Mouse (Mus musculus) stomach, embryonic 14.5 days (tissue): ENCODE data around the gene Crb3. TPM values are rescaled to one million over a fixed set of nuclear protein-coding genes. Genes with fewer than 3 reads are reported as not detected.
A peak's percentile ranks its signal among the peaks of the same experiment; 100 is the strongest.

ENCODE experiments used
- ATAC-seq: fragments of 200-750 bp; cut with Nextera tagmentation; 2 replicates; pipeline ENCODE4 v1.8.0; 2017; ENCODE audit warnings: low read depth, moderate TSS enrichment; ENCODE audit not compliant: insufficient number of reproducible peaks, insufficient read depth, low FRiP score
- H3K27ac ChIP-seq: fragments of 300-500 bp; sonication (generic); 2 replicates; pipeline ENCODE4 v1.5.1; 2014; ENCODE audit warnings: mild to moderate bottlenecking, low read length, moderate library complexity, mixed read lengths
- H3K27me3 ChIP-seq: fragments of 300-500 bp; sonication (generic); 2 replicates; pipeline ENCODE4 v1.6.1; 2014; ENCODE audit warnings: low read length, control low read depth, mixed read lengths; ENCODE audit not compliant: control insufficient read depth, insufficient read depth
- H3K36me3 ChIP-seq: fragments of 300-500 bp; sonication (generic); 2 replicates; pipeline ENCODE4 v1.6.1; 2014; ENCODE audit warnings: mild to moderate bottlenecking, control low read depth, low read length, moderate library complexity, mixed read lengths; ENCODE audit not compliant: control insufficient read depth, insufficient read depth
- H3K4me1 ChIP-seq: fragments of 300-500 bp; sonication (generic); 2 replicates; pipeline ENCODE4 v1.6.1; 2014; ENCODE audit warnings: low read length, control low read depth, mixed read lengths; ENCODE audit not compliant: control insufficient read depth, insufficient read depth
- H3K4me2 ChIP-seq: fragments of 300-500 bp; sonication (generic); replicated peaks from 2 replicates; pipeline ENCODE4 v1.6.1; 2014; ENCODE audit warnings: low read depth, low read length, control low read depth
- H3K4me3 ChIP-seq: fragments of 300-500 bp; sonication (generic); 2 replicates; pipeline ENCODE4 v1.5.1; 2014; ENCODE audit warnings: low read depth, low read length, control low read depth
- H3K9ac ChIP-seq: fragments of 300-500 bp; sonication (generic); replicated peaks from 2 replicates; pipeline ENCODE4 v1.6.1; 2014; ENCODE audit warnings: low read depth, mild to moderate bottlenecking, control low read depth, low read length, moderate library complexity, mixed read lengths
- H3K9me3 ChIP-seq: fragments of 300-500 bp; sonication (generic); 2 replicates; pipeline ENCODE4 v1.6.1; 2016; ENCODE audit warnings: low read depth, low read length, control low read depth; ENCODE audit not compliant: control insufficient read depth
- WGBS: fragments of 180-500 bp; shearing (Covaris S2); extraction: QIAGEN DNeasy Blood & Tissue Kit; methylation state at CpG from one replicate; pipeline ENCODE4 v1.1.7; 2014; 5-methylcytosine and 5-hydroxymethylcytosine counted together
- polyA plus RNA-seq: library from polyadenylated mRNA; unstranded; fragments of >200 nt; fragmentation: Nextera tagmentation; extraction: Ambion mirVana; gene quantifications from 2 replicates; pipeline ENCODE4 v1.2.1, GENCODE M21; 2014

Crb3 gene
- polyA plus RNA-seq, 1 experiment from 2014 or later, result 44.2 TPM

- H3K9me3 ChIP-seq, result no peaks in the 10 kb centered on the region
- H3K9ac ChIP-seq, result no peak within 1 kb of the TSS
- H3K27ac ChIP-seq, result no peak within 1 kb of the TSS
- H3K4me1 ChIP-seq, result no peaks in the 10 kb centered on the region
- H3K4me3 ChIP-seq, result peak within 1 kb of the TSS; percentile 33
- H3K36me3 ChIP-seq, result no peaks in the 10 kb centered on the region
- H3K27me3 ChIP-seq, result no peaks in the 10 kb centered on the region
- H3K4me2 ChIP-seq, result peak within 1 kb of the TSS; percentile 55
- 1% methylated on average over 31 of the region's 31 CpGs for WGBS
- peak; percentile 66 for ATAC-seq
These were observed 28.3 kb downstream of the Crb3 start, which contains the start of gene Tubb4a for GRCm38 (mm10) chr17:57087049-57087832. Gene Tubb4a (minus strand): TSS chr17:57087782.

GRCm38 (mm10) chr17:57094222-57094621 is 35.3 kb downstream of the Crb3 start:
- Histone ChIP-seq H3K9ac (no peak overlapping the region), H3K4me2 (no peak overlapping the region), H3K36me3 (no peaks in the 10 kb centered on the region), H3K9me3 (no peaks in the 10 kb centered on the region), H3K27ac (no peak overlapping the region), H3K4me1 (no peaks in the 10 kb centered on the region), H3K27me3 (no peaks in the 10 kb centered on the region), H3K4me3 (no peak overlapping the region)
- WGBS, result 97% methylated on average over 3 of the region's 3 CpGs
- ATAC-seq, result no peak

- Histone ChIP-seq H3K27ac (no peak overlapping the region), H3K9ac (no peak overlapping the region), H3K36me3 (no peaks in the 10 kb centered on the region), H3K4me1 (no peaks in the 10 kb centered on the region), H3K27me3 (no peaks in the 10 kb centered on the region), H3K4me2 (peak overlapping the region; percentile 42), H3K9me3 (no peaks in the 10 kb centered on the region), H3K4me3 (peak overlapping the region; percentile 15)
- peak; percentile 84 for ATAC-seq
- WGBS, result 1% methylated on average over 18 of the region's 19 CpGs
These were observed 37.1 kb downstream of the Crb3 start for GRCm38 (mm10) chr17:57095855-57096622.

GRCm38 (mm10) chr17:57096623-57096920 is 37.7 kb downstream of the Crb3 start:
- H3K4me1 ChIP-seq, result no peaks in the 10 kb centered on the region
- peak overlapping the region; percentile 42 for H3K4me2 ChIP-seq
- no peak overlapping the region for H3K9ac ChIP-seq
- ATAC-seq, result peak; percentile 71; the same call in 1 of the 2 replicates
- 1% methylated on average over 11 of the region's 11 CpGs for WGBS
- no peaks in the 10 kb centered on the region for H3K27me3 ChIP-seq
- H3K27ac ChIP-seq, result no peak overlapping the region
- peak overlapping the region; percentile 15; the same call in 1 of the 2 replicates for H3K4me3 ChIP-seq
- no peaks in the 10 kb centered on the region for H3K9me3 ChIP-seq
- no peaks in the 10 kb centered on the region for H3K36me3 ChIP-seq

GRCm38 (mm10) chr17:57098321-57098720 is 39.4 kb downstream of the Crb3 start:
- Histone ChIP-seq H3K4me1 (no peaks in the 10 kb centered on the region), H3K36me3 (no peaks in the 10 kb centered on the region), H3K9me3 (no peaks in the 10 kb centered on the region), H3K27ac (no peak overlapping the region), H3K4me2 (no peak overlapping the region), H3K27me3 (no peaks in the 10 kb centered on the region), H3K4me3 (no peak overlapping the region), H3K9ac (no peak overlapping the region)
- 86% methylated on average over 5 of the region's 5 CpGs for WGBS
- ATAC-seq, result no peak

- no peaks in the 10 kb centered on the region for H3K9me3 ChIP-seq
- no peaks in the 10 kb centered on the region for H3K36me3 ChIP-seq
- H3K27ac ChIP-seq, result no peak overlapping the region
- ATAC-seq, result no peak
- 10% methylated on average over 10 of the region's 10 CpGs for WGBS
- peaks cover 5% of the 10 kb centered on the region; the same call in 1 of the 2 replicates for H3K4me1 ChIP-seq
- H3K27me3 ChIP-seq, result no peaks in the 10 kb centered on the region
- H3K4me2 ChIP-seq, result no peak overlapping the region
- H3K9ac ChIP-seq, result no peak overlapping the region
- H3K4me3 ChIP-seq, result no peak overlapping the region
These were observed 40.9 kb downstream of the Crb3 start for GRCm38 (mm10) chr17:57099629-57100325.

GRCm38 (mm10) chr17:57102276-57102675 is 43.4 kb downstream of the Crb3 start:
- Histone ChIP-seq H3K27me3 (no peaks in the 10 kb centered on the region), H3K27ac (no peak overlapping the region), H3K36me3 (no peaks in the 10 kb centered on the region), H3K4me1 (peaks cover 14% of the 10 kb centered on the region), H3K9ac (no peak overlapping the region), H3K9me3 (no peaks in the 10 kb centered on the region), H3K4me3 (no peak overlapping the region), H3K4me2 (no peak overlapping the region)
- WGBS, result 84% methylated on average over 2 of the region's 2 CpGs
- no peak for ATAC-seq

GRCm38 (mm10) chr17:57104496-57104895 is 45.6 kb downstream of the Crb3 start:
- no peak overlapping the region for H3K9ac ChIP-seq
- peak overlapping the region; percentile 74 for H3K4me2 ChIP-seq
- no peaks in the 10 kb centered on the region for H3K36me3 ChIP-seq
- H3K27ac ChIP-seq, result no peak overlapping the region; the same call in 1 of the 2 replicates
- WGBS, result 43% methylated on average over 4 of the region's 4 CpGs
- H3K9me3 ChIP-seq, result no peaks in the 10 kb centered on the region
- ATAC-seq, result peak; percentile 8; the same call in 1 of the 2 replicates
- H3K4me1 ChIP-seq, result peaks cover 14% of the 10 kb centered on the region
- H3K27me3 ChIP-seq, result no peaks in the 10 kb centered on the region
- H3K4me3 ChIP-seq, result peak overlapping the region; percentile 54; the same call in 1 of the 2 replicates
